Mouse (Mus musculus) CH12.LX (cell line): ENCODE results near the gene Magi2.
"Not testable (repeated sequence)": the region's sequence is repeated elsewhere in the genome, so short reads cannot be mapped to it uniquely, and the experiment has no call there.

Experiments
- CHD2 ChIP-seq: IDR thresholded peaks from 2 replicates; pipeline ENCODE4 v1.6.1; 2011; ENCODE audit warnings: low read length, improper control_type of control experiment
- CTCF ChIP-seq, 2 experiments: IDR thresholded peaks in 1 of 2; conservative IDR thresholded peaks in 1 of 2; 2 replicates each; pipeline ENCODE4 v1.5.1; 2011 to 2012; ENCODE audit warnings: low read depth in 2 of 2, low read length in 2 of 2, improper control_type of control experiment in 1 of 2, inconsistent platforms in 1 of 2, mild to moderate bottlenecking in 1 of 2, moderate library complexity in 1 of 2
- ETS1 ChIP-seq: conservative IDR thresholded peaks from 2 replicates; pipeline ENCODE4 v1.6.1; 2012; ENCODE audit warnings: low read depth, mild to moderate bottlenecking, inconsistent platforms, low read length, improper control_type of control experiment, moderate library complexity
- HCFC1 ChIP-seq: IDR thresholded peaks from 2 replicates; pipeline ENCODE4 v1.6.1; 2012; ENCODE audit warnings: low read depth, mild to moderate bottlenecking, inconsistent platforms, low read length, improper control_type of control experiment
- JUND ChIP-seq: conservative IDR thresholded peaks from 2 replicates; pipeline ENCODE4 v1.6.1; 2011; ENCODE audit warnings: low read depth, low read length, improper control_type of control experiment
- MAX ChIP-seq: IDR thresholded peaks from 2 replicates; pipeline ENCODE4 v1.6.1; 2011; ENCODE audit warnings: low read length, improper control_type of control experiment
- MAZ ChIP-seq: IDR thresholded peaks from 2 replicates; pipeline ENCODE4 v1.6.1; 2012; ENCODE audit warnings: low read depth, mild to moderate bottlenecking, inconsistent platforms, low read length, improper control_type of control experiment, moderate library complexity
- POLR2A ChIP-seq: IDR thresholded peaks from 2 replicates; pipeline ENCODE4 v1.6.1; 2011; ENCODE audit warnings: low read depth, mild to moderate bottlenecking, improper control_type of control experiment, low read length
- POLR2AphosphoS2 ChIP-seq: IDR thresholded peaks from 2 replicates; pipeline ENCODE4 v1.6.1; 2011; ENCODE audit warnings: low read depth, low read length, improper control_type of control experiment
- RAD21 ChIP-seq: IDR thresholded peaks from 2 replicates; pipeline ENCODE4 v1.6.1; 2011; ENCODE audit warnings: low read depth, mild to moderate bottlenecking, low read length, improper control_type of control experiment, moderate library complexity
- RCOR1 ChIP-seq: conservative IDR thresholded peaks from 2 replicates; pipeline ENCODE4 v1.6.1; 2012; ENCODE audit warnings: low read depth, mild to moderate bottlenecking, inconsistent platforms, low read length, improper control_type of control experiment
- SMC3 ChIP-seq: IDR thresholded peaks from 2 replicates; pipeline ENCODE4 v1.6.1; 2011; ENCODE audit warnings: low read depth, low read length, improper control_type of control experiment
- UBTF ChIP-seq: IDR thresholded peaks from 2 replicates; pipeline ENCODE4 v1.6.1; 2012; ENCODE audit warnings: low read depth, mild to moderate bottlenecking, inconsistent platforms, low read length, improper control_type of control experiment, moderate library complexity
- ZC3H11A ChIP-seq: IDR thresholded peaks from 2 replicates; pipeline ENCODE4 v1.6.1; 2012; ENCODE audit warnings: low read depth, mild to moderate bottlenecking, inconsistent platforms, low read length, improper control_type of control experiment

- TF ChIP-seq POLR2A; RAD21; POLR2AphosphoS2; MAX; CHD2; CTCF (conservative IDR thresholded peaks at IDR 0.05 in 1 of 2, IDR thresholded peaks at IDR 0.05 in 1 of 2; ENCODE audit: low read depth in 2 of 2, low read length in 2 of 2); RCOR1; HCFC1; MAZ; UBTF; ZC3H11A; SMC3; JUND; ETS1: not testable (repeated sequence)
Measured at GRCm38 (mm10) chr5:20714619-20715018, 1487.8 kb downstream of the Magi2 start.
